Mouse (Mus musculus): ENCODE measurements around the gene Leng1. TPM values are rescaled to one million over a fixed set of nuclear protein-coding genes. Genes with fewer than 3 reads are reported as not detected.
A peak's percentile ranks its signal among the peaks of the same experiment; 100 is the strongest.

Gene Leng1
- polyA plus RNA-seq, 1 experiment from 2014 or later: 15.2 TPM

DNA sequence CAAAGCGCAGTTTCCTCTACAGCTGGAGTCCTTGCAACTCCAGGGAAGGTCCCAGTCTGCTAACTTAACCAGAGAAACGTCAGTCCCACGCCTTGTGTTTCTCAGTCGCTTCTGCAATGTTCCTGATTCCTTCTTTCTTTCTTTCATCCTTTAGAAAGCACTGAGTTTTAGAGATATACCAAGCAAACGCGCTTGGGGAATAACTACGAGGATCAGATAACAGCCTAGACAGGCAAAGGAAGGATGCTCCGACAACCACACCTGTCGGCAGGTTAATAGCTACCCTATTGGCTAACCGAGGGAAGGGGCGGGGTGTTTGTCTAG lies 21.3 kb downstream of the Leng1 start:
- DNase-seq (ENCODE audit: low spot score): peak; percentile 40
- WGBS: 1% methylated on average over 11 of the region's 11 CpGs
- Histone ChIP-seq H3K4me1 (peaks cover 32% of the 10 kb centered on the region), H3K9me3 (replicated peaks) (no peaks in the 10 kb centered on the region), H3K4me3 (peak overlapping the region; percentile 99), H3K27ac (0 out of 2 replicates have a peak overlapping the region, but pooled peaks have one; percentile 98), H3K27me3 (ENCODE audit: low read depth, poor library complexity, severe bottlenecking) (no peaks in the 10 kb centered on the region), H3K36me3 (peaks cover 56% of the 10 kb centered on the region)

- peak overlapping the region; percentile 99 for H3K4me3 ChIP-seq
- DNase-seq (ENCODE audit: low spot score): no peak
- H3K36me3 ChIP-seq: peaks cover 57% of the 10 kb centered on the region
- H3K9me3 ChIP-seq (replicated peaks): no peaks in the 10 kb centered on the region
- peaks cover 32% of the 10 kb centered on the region for H3K4me1 ChIP-seq
- WGBS: 29% methylated on average over 9 of the region's 9 CpGs
- no peaks in the 10 kb centered on the region for H3K27me3 ChIP-seq (ENCODE audit: low read depth, poor library complexity, severe bottlenecking)
- H3K27ac ChIP-seq: no peak overlapping the region
These were observed 21.8 kb downstream of the Leng1 start for GRCm38 (mm10) chr7:3643843-3644242.

DNA sequence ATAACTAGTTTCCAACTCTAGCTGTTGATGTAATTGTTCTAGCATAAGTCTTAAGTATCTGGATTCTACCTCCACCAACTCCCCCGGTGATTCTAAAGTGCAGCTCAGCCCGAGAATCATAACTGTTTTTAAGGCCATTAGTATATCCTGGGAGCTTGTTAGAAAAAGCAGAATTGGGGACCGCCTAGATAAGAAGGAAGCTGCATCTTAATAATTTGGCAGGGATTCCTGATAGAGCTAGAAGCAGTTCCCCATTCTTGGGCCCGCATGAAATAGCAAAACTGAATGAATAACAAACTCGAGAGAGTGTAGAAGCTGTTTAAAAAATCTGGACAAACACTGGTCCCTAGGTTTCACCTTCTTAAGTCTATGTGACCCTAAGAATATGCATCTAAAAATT lies 22.2 kb downstream of the Leng1 start:
- Histone ChIP-seq H3K4me3 (peak overlapping the region; percentile 99; the same call in 1 of the 2 replicates), H3K9me3 (replicated peaks) (no peaks in the 10 kb centered on the region), H3K4me1 (peaks cover 30% of the 10 kb centered on the region), H3K36me3 (peaks cover 57% of the 10 kb centered on the region), H3K27ac (no peak overlapping the region), H3K27me3 (ENCODE audit: low read depth, poor library complexity, severe bottlenecking) (no peaks in the 10 kb centered on the region)
- 77% methylated on average over 5 of the region's 5 CpGs for WGBS
- DNase-seq (ENCODE audit: low spot score): no peak

DNA sequence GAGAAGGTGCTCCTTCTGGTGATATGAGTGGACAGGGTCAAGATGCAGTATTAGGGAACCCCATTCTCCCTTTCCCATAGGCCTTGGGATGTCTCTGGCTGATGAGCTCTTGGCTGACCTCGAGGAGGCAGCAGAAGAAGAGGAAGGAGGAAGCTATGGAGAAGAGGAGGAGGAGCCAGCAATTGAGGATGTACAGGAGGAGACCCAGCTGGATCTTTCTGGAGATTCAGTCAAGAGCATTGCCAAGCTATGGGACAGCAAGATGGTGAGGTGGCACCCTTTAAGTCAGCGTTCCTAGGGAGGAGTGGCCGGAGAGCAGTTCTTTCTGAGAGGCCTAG lies 35.2 kb downstream of the Leng1 start:
- no peaks in the 10 kb centered on the region for H3K9me3 ChIP-seq (replicated peaks)
- H3K36me3 ChIP-seq: peaks cover 64% of the 10 kb centered on the region
- DNase-seq (ENCODE audit: low spot score): no peak
- WGBS: 58% methylated on average over 3 of the region's 3 CpGs
- peak overlapping the region; percentile 75 for H3K4me3 ChIP-seq
- peaks cover 17% of the 10 kb centered on the region for H3K4me1 ChIP-seq
- H3K27ac ChIP-seq: peak overlapping the region; percentile 85
- H3K27me3 ChIP-seq (ENCODE audit: low read depth, poor library complexity, severe bottlenecking): no peaks in the 10 kb centered on the region

DNA sequence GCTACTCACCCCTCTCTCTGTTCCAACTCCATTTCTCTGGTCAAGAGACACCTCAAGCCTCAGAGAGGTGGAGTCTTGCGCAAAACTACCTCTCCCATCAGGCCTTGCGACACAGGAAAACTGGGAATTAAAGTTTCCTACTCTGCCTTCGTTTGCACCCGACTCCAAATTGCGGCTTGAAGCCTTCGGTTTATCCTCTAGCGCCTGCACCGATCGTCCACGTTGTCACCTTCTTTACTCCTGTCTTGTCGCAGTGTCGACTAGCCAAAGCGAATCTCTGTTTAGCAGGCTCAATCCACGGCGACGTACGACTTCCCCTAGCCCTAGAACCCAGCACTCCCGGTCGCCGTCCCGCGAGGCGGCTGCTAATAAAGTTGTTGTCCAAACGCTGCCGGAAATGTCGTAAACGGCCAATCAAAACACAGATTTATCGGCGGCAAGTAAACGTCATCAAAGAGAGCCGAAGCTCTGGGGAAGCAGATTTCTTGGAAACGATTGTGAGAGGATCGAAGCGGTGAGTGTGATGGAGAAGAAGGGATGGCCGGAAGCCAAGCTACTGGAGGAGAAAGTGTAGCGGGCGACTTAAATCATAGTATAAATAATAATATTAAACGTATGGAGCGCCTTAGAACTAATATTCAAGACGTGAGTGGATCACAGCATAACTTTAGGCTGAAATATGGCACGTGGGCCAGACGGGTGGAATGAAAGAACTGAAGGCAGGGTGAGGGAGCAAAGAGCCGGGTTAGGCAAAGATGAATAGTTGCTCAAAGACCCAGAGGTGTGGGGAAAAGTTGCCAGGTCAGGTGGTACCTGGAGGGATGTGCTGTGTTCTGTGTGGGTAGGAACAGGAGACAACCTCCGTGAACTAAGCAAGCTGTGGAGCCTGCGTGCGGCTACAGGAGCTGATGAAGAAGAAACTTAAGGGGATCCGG lies 35.8 kb downstream of the Leng1 start, which contains the start of the genes Tfpt and Prpf31:
Tfpt (minus strand) TSS at position 387 of the 935 bp plus-strand sequence.
Prpf31 (plus strand) TSS at position 443 of the 935 bp plus-strand sequence.
- 1% methylated on average over 47 of the region's 47 CpGs for WGBS
- DNase-seq (ENCODE audit: low spot score): peak; percentile 93
- no peaks in the 10 kb centered on the region for H3K27me3 ChIP-seq (ENCODE audit: low read depth, poor library complexity, severe bottlenecking)
- peaks cover 17% of the 10 kb centered on the region for H3K4me1 ChIP-seq
- H3K9me3 ChIP-seq (replicated peaks): no peaks in the 10 kb centered on the region
- peak within 1 kb of the TSS; percentile 85 for H3K27ac ChIP-seq
- peak within 1 kb of the TSS; percentile 75 for H3K4me3 ChIP-seq
- H3K36me3 ChIP-seq: peaks cover 64% of the 10 kb centered on the region

DNA sequence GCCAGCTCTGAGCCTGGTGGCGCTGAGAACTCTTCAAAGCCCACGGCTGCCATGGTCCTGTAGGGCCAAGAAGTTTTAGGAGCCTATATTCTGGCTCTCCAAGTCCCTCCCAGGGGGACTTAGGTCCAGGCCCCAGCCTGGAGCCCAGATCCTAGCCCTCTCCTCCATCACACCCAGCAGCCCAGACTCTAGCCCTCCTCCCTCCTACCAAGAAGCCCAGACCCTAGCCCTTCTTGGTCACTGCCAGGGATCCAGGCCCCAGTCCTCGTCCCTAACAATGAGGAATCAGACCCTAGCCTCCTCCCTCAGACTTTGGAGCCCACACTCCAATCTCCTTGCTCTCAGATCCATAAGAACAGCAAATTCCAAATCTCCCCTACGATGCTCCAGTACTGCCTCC lies 36.6 kb downstream of the Leng1 start:
- H3K4me1 ChIP-seq: peaks cover 17% of the 10 kb centered on the region
- H3K27me3 ChIP-seq (ENCODE audit: low read depth, poor library complexity, severe bottlenecking): no peaks in the 10 kb centered on the region
- H3K9me3 ChIP-seq (replicated peaks): no peaks in the 10 kb centered on the region
- DNase-seq (ENCODE audit: low spot score): no peak
- peak overlapping the region; percentile 85 for H3K27ac ChIP-seq
- H3K36me3 ChIP-seq: peaks cover 64% of the 10 kb centered on the region
- WGBS: 34% methylated on average over 4 of the region's 4 CpGs
- peak overlapping the region; percentile 75 for H3K4me3 ChIP-seq

DNA sequence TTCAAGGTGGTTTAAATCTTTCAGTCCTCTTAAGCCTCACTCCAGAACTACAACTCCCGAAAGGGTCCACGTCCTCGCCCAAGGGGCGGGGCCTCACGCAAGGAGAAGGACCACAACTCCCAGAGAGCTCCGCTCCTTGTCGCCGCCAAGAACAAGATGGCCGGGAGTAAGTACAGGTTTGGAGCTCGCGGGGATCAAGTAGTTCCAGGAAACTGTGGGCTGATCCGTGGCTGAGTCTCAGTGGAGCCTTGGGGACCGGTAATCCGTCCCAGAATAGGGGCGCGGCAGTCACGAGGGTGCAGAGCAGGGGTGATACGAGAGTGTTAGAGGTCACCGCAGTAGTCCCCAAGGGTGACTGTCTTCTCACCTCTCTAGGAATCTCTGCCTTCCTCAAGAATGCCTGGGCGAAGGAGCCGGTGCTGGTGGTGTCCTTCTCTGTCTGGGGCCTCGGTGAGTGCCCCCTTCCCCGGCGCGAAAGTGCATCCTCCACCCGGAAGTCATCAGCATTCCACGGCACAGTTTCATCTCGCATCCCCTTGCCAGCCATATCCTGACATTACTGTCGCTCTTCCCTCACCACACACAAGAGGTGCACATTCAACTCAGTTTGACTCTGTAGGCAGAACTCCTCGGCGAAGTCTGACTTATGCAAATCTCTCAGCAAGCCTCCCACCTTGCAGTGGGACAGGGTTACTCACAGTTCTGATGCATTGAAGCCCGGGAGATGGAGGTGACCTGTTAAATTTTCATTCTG lies 48.2 kb downstream of the Leng1 start, which contains the start of gene Ndufa3:
Ndufa3 (plus strand) TSS at position 132 of the 754 bp plus-strand sequence.
- Histone ChIP-seq H3K9me3 (replicated peaks) (no peaks in the 10 kb centered on the region), H3K4me3 (peak within 1 kb of the TSS; percentile 81), H3K27me3 (ENCODE audit: low read depth, poor library complexity, severe bottlenecking) (no peaks in the 10 kb centered on the region), H3K36me3 (peaks cover 39% of the 10 kb centered on the region), H3K4me1 (peaks cover 7% of the 10 kb centered on the region), H3K27ac (peak within 1 kb of the TSS; percentile 88)
- DNase-seq (ENCODE audit: low spot score): peak; percentile 82
- WGBS: 1% methylated on average over 32 of the region's 32 CpGs

GRCm38 (mm10) chr7:3616389-3617241 lies 49.0 kb downstream of the Leng1 start:
- no peaks in the 10 kb centered on the region for H3K27me3 ChIP-seq (ENCODE audit: low read depth, poor library complexity, severe bottlenecking)
- peaks cover 31% of the 10 kb centered on the region for H3K36me3 ChIP-seq
- 45% methylated on average over 6 of the region's 6 CpGs for WGBS
- no peak for DNase-seq (ENCODE audit: low spot score)
- peak overlapping the region; percentile 81 for H3K4me3 ChIP-seq
- no peak overlapping the region for H3K27ac ChIP-seq
- no peaks in the 10 kb centered on the region for H3K9me3 ChIP-seq (replicated peaks)
- H3K4me1 ChIP-seq: peaks cover 7% of the 10 kb centered on the region

GRCm38 (mm10) chr7:3616057-3616388 lies 49.6 kb downstream of the Leng1 start, which contains the start of gene Oscar:
Gene Oscar, minus strand, starts transcription at chr7:3616157.
- DNase-seq (ENCODE audit: low spot score): no peak
- peak within 1 kb of the TSS; percentile 81 for H3K4me3 ChIP-seq
- H3K27ac ChIP-seq: no peak within 1 kb of the TSS
- peaks cover 7% of the 10 kb centered on the region for H3K4me1 ChIP-seq
- H3K9me3 ChIP-seq (replicated peaks): no peaks in the 10 kb centered on the region
- peaks cover 25% of the 10 kb centered on the region for H3K36me3 ChIP-seq
- 83% methylated on average over 4 of the region's 4 CpGs for WGBS
- H3K27me3 ChIP-seq (ENCODE audit: low read depth, poor library complexity, severe bottlenecking): no peaks in the 10 kb centered on the region

DNA sequence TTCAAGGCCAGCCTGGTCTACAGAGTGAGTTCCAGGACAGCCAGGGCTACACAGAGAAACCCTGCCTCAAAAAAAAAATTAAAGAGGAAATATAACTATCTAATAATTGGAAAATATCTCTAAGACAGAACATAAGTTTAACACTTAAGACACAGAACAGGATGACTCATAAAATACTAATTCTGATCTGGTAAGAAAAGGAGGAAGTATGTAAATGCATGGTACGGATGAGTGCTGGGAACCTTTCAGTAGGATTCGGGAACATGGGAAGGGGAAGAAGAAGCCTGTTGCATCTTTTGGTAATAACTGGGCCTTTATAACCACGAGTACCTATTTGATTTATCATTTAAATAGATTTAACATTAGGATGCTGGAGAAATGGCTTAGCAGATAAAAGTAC lies 51.6 kb downstream of the Leng1 start:
- Histone ChIP-seq H3K4me1 (peaks cover 7% of the 10 kb centered on the region), H3K4me3 (no peak overlapping the region), H3K27me3 (ENCODE audit: low read depth, poor library complexity, severe bottlenecking) (no peaks in the 10 kb centered on the region), H3K27ac (no peak overlapping the region), H3K9me3 (replicated peaks) (no peaks in the 10 kb centered on the region), H3K36me3 (peaks cover 5% of the 10 kb centered on the region)
- WGBS: 84% methylated on average over 3 of the region's 3 CpGs
- DNase-seq (ENCODE audit: low spot score): no peak

DNA sequence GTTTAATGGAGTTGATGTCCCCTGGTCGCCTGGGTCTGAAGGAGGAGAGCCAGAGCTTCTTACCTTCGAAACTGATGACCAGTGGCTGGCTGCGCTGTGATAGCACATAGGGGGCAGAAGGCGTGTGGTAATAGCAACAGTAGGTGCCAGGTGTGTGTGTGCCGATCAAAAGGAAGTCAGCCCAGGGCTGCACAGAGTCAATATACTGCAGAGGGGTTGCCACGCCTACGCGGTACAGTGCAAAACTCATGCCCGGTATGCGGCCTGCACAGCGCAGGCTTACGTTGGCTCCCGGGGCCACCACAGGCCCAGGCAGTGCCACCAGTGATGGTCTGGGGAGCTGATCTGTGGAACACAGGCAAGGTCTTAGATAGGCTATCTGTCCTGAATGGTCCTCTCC lies 54.6 kb downstream of the Leng1 start:
- Histone ChIP-seq H3K4me1 (no peaks in the 10 kb centered on the region), H3K27ac (no peak overlapping the region), H3K9me3 (replicated peaks) (no peaks in the 10 kb centered on the region), H3K4me3 (no peak overlapping the region), H3K27me3 (ENCODE audit: low read depth, poor library complexity, severe bottlenecking) (no peaks in the 10 kb centered on the region), H3K36me3 (no peaks in the 10 kb centered on the region)
- DNase-seq (ENCODE audit: low spot score): no peak
- 89% methylated on average over 13 of the region's 13 CpGs for WGBS

- no peaks in the 10 kb centered on the region for H3K27me3 ChIP-seq (ENCODE audit: low read depth, poor library complexity, severe bottlenecking)
- no peak overlapping the region for H3K27ac ChIP-seq
- 87% methylated on average over 3 of the region's 3 CpGs for WGBS
- H3K4me3 ChIP-seq: no peak overlapping the region
- no peaks in the 10 kb centered on the region for H3K4me1 ChIP-seq
- no peak for DNase-seq (ENCODE audit: low spot score)
- H3K36me3 ChIP-seq: no peaks in the 10 kb centered on the region
- H3K9me3 ChIP-seq (replicated peaks): no peaks in the 10 kb centered on the region
These were observed 55.2 kb downstream of the Leng1 start for GRCm38 (mm10) chr7:3610437-3610836.
